Mouse (Mus musculus) midbrain, embryonic 16.5 days (tissue): ENCODE data around the gene Olfr901. TPM values are rescaled to one million over a fixed set of nuclear protein-coding genes. Genes with fewer than 3 reads are reported as not detected.

Source experiments
- polyA plus RNA-seq: library from polyadenylated mRNA; unstranded; fragments of >200 nt; fragmentation: Nextera tagmentation; extraction: Ambion mirVana; gene quantifications from 2 replicates; pipeline ENCODE4 v1.2.1, GENCODE M21; 2015

Gene Olfr901
- polyA plus RNA-seq, 1 experiment from 2014 or later = not detected

Other genes with a start within 250 kb of the Olfr901 start
- gene Olfr891, start 248.6 kb upstream of the Olfr901 start, polyA plus RNA-seq = not detected in 2 replicates
- gene Olfr893, start 221.1 kb upstream of the Olfr901 start, polyA plus RNA-seq = not detected in 2 replicates
- not detected in 2 replicates for gene Olfr894, start 211.4 kb upstream of the Olfr901 start, polyA plus RNA-seq
- not detected in 2 replicates for gene Olfr143, start 176.7 kb upstream of the Olfr901 start, polyA plus RNA-seq
- not detected in 2 replicates for gene Olfr895, start 161.6 kb upstream of the Olfr901 start, polyA plus RNA-seq
- gene Olfr896-ps1, start 138.3 kb upstream of the Olfr901 start, polyA plus RNA-seq = not detected in 2 replicates
- not detected in 2 replicates for gene Olfr25, start 100.4 kb upstream of the Olfr901 start, polyA plus RNA-seq
- gene Olfr898, start 81.0 kb upstream of the Olfr901 start, polyA plus RNA-seq = not detected in 2 replicates
- not detected in 2 replicates for gene Olfr250, start 62.6 kb upstream of the Olfr901 start, polyA plus RNA-seq
- gene Olfr251, start 52.4 kb upstream of the Olfr901 start, polyA plus RNA-seq = not detected in 2 replicates
- not detected in 2 replicates for gene Olfr147, start 27.8 kb upstream of the Olfr901 start, polyA plus RNA-seq
- not detected in 2 replicates for gene Olfr902, start 18.2 kb downstream of the Olfr901 start, polyA plus RNA-seq
- not detected in 2 replicates for gene Olfr904, start 33.7 kb downstream of the Olfr901 start, polyA plus RNA-seq
- gene Olfr905, start 41.7 kb downstream of the Olfr901 start, polyA plus RNA-seq = not detected in 2 replicates
- gene Olfr906, start 57.6 kb downstream of the Olfr901 start, polyA plus RNA-seq = not detected in 2 replicates
- gene Olfr907, start 66.3 kb downstream of the Olfr901 start, polyA plus RNA-seq = not detected in 2 replicates
- gene Olfr911-ps1, start 92.1 kb downstream of the Olfr901 start, polyA plus RNA-seq = not detected in 2 replicates
- gene Olfr910, start 108.4 kb downstream of the Olfr901 start, polyA plus RNA-seq = not detected in 2 replicates
- gene Olfr912, start 150.7 kb downstream of the Olfr901 start, polyA plus RNA-seq = not detected in 2 replicates
- gene Olfr913, start 163.3 kb downstream of the Olfr901 start, polyA plus RNA-seq = not detected in 2 replicates
- gene Olfr914, start 175.6 kb downstream of the Olfr901 start, polyA plus RNA-seq = not detected in 2 replicates
- not detected in 2 replicates for gene Olfr916, start 230.4 kb downstream of the Olfr901 start, polyA plus RNA-seq
- gene Olfr917, start 236.4 kb downstream of the Olfr901 start, polyA plus RNA-seq = not detected in 2 replicates
- not detected in 2 replicates for gene Olfr918, start 245.1 kb downstream of the Olfr901 start, polyA plus RNA-seq